Mouse (Mus musculus) kidney, postnatal 14 days (tissue): ENCODE results near the gene Vmn1r217.
A peak's percentile ranks its signal among the peaks of the same experiment; 100 is the strongest.
"Not testable (repeated sequence)": the region's sequence is repeated elsewhere in the genome, so short reads cannot be mapped to it uniquely, and the experiment has no call there.

Source experiments
- DNase-seq: peaks from one replicate; pipeline ENCODE4 v3.0.0; 2022; ENCODE audit warnings: mixed read lengths

Gene Vmn1r217

DNA sequence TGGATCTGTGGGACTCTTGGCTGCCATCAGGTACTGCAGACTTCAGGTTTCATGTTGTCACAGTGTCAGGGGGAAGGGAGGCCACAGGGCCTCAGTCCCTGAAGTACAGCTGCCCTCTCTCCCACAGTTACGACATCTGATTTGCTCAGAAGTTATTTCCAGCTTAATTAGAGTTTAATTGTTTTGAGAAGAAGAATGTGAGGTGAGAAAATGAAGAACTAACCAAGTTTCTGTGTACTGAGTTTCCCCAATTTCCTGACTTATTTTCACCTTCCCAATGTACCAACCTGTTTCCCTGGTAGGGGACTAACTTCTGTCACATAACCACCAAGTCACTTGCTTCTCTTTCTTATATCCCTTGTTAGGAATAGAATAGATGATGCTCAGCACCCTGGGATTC is at the start of gene Vmn1r217:
Gene Vmn1r217, minus strand, starts transcription at position 101 of the 400 bp plus-strand sequence.
- DNase-seq = not testable (repeated sequence)

DNA sequence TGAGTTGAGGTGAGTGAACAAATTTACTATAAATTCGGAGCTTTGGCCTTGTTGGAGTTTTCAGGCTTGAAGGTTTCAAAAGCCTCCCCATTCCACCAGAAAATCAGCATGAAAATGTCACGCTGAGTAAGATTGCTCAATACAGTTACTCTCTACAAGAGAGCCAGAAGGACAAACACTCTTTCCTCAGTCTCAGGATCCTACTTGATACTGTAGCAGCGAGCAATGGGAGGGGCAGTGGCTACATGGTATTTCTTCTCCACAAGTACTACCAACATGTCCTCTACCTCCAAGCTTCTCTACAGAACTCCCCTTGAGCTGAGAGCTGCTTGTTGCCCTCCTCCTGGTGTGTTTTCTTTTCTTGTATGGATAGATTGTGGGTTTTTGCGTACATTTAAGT is 48.4 kb upstream of the Vmn1r217 start:
- DNase-seq = not testable (repeated sequence)

DNA sequence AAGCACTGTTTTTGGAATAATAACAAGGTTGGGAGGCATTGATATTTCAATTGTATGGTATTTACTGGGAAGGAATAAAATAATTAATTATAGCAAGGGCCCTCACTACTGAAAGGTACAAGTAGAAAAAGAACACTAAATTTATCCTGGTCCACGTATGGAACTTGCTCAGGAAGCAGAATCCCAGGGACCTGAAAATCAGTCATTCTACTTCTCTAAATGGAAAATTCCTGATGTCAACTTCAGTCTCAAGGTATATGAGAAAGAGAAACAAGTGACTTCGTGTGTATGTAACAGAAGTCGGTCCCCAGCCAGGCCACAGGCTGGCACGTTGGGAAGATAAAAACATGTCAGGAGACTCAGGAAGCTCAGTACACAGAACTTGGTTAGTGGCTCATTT is 41.0 kb upstream of the Vmn1r217 start, which contains the start of gene Vmn1r219:
Gene Vmn1r219, plus strand, starts transcription at position 301 of the 400 bp plus-strand sequence.
- DNase-seq = no peak

DNA sequence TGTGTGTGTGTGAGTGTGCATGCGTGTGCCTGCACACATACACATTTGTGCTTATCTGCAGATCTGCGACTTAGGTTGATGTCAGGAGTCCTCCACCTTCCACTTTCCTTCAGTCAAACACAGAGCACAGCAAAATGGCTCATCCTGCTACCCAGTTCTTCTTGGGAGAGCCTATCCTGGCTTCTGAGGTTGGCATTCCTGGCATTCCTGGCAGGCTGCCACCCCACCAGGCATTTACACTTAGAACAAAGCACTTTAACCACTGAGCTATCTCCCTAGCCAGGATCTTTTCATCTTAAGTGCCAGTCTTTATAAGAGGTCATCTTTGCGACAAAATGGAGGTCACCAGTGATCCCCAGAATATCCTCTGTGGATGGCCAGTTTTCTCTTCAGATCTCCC is 39.8 kb upstream of the Vmn1r217 start:
- DNase-seq = peak; percentile 43

DNA sequence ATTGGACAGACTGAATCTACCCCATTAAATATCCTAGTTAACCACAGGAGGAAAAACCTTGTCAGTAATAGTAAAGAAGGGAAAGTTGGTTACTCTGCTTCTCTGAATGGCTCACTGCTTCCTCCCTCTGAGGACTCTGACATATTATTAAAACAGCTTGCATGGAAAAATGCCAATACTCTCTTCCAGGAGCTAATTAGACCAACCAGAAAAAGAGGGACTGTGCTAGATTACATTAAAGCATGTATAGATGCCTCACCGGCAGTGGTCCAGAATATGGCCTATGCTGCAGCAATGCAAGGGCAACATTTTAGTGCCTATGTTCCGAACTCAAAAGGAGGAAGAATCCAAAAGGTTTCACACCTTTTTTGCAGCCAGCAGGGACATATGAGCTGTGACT is 20.9 kb upstream of the Vmn1r217 start:
- no peak for DNase-seq

DNA sequence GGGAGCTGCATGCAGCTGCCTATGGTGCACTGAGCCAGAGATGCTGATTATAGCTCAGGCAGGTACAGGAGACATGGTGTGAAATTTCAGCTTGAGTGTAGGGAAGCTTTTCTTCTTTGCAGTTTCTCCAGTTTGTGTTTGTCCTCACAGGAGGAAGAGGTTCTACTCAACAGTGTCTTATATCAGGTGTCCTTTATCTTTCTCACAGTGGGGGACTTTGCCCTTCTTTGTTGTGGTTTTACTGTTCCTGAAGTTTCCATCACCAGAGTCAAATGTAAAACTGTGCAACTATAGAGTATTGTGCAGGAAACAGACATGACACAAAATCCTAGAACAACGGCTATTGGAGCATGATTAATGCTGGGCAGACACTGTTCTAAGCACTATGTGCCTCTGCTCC is 15.5 kb upstream of the Vmn1r217 start:
- no peak for DNase-seq

GRCm38 (mm10) chr13:23133099-23133498 is 15.1 kb upstream of the Vmn1r217 start, which contains the start of gene Vmn1r218:
Gene Vmn1r218 (plus strand): TSS chr13:23133155.
- DNase-seq = no peak

- DNase-seq = no peak
These were observed 2.6 kb upstream of the Vmn1r217 start for GRCm38 (mm10) chr13:23120611-23121010.

GRCm38 (mm10) chr13:23094386-23094785 is 23.6 kb downstream of the Vmn1r217 start:
- no peak for DNase-seq

DNA sequence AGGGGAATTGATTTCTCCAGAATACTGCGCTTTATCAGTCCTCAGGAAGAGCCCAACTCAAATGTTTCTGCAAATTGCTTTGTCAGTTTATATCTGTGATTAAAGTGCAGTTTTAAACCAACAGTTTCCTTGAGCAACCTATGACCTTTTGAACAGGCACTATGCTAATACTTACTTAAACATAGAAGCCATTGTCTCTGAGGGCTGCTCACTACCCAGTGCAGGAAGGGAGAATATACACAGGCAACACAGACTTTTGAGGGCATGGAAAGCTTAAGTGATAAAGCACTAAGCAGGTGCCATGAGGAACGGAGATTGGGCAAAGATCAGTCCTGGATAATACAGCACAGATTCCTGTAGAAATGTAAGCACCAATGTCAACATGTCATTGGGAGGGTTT is 48.7 kb downstream of the Vmn1r217 start:
- DNase-seq = no peak

DNA sequence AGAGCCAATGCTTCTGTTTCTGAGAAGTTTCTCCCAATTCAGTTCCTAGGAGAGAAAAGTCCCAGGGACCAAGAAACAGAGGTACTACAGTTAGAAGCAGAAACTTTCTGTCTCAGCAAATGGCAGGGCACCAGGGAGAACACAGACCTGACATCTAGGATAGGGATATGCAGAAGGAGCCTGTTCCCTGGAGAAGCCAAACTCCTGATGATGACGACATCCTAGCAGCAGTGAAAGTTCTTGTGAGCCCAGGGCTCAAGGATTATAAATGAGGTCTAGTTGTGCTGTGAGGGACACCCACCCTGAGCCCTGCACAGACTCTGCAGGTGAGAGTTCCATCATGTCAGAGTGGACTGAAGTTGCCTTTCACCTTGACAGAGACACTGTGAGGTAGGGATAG is 50.3 kb downstream of the Vmn1r217 start, which contains the start of gene Vmn1r215:
Gene Vmn1r215, plus strand, starts transcription at position 301 of the 400 bp plus-strand sequence.
- no peak for DNase-seq

GRCm38 (mm10) chr13:23057778-23058177 is 60.2 kb downstream of the Vmn1r217 start:
- DNase-seq = no peak
